Mouse (Mus musculus): ENCODE results near the gene Alpk3.

The Alpk3 gene

DNA sequence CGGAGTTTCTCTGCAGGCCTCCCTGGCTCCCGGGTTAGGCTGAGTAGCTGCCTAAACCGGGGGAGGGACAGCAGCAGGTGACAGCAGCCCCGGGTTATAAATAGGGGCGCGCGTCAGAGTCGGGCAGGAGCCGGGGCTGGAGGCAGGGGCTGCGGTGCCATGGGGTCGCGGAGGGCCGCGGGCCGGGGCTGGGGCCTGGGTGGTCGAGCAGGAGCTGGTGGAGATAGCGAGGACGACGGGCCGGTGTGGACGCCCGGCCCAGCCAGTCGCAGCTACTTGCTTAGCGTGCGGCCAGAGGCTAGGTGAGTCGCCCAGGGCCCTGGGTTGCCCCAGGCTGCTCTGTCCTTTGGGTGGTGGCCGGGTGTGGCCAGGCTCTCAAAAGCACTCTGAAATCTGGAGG is at the start of gene Alpk3:
Alpk3 (plus strand) TSS at position 130 of the 400 bp plus-strand sequence.
- DNase-seq, result no peak

GRCm38 (mm10) chr7:81008285-81008684 is 49.1 kb upstream of the Alpk3 start:
- DNase-seq, result no peak

- no peak for DNase-seq
These were observed 45.8 kb upstream of the Alpk3 start for GRCm38 (mm10) chr7:81011576-81011975.

- DNase-seq, result no peak
These were observed 37.1 kb upstream of the Alpk3 start for GRCm38 (mm10) chr7:81020307-81020706.

DNA sequence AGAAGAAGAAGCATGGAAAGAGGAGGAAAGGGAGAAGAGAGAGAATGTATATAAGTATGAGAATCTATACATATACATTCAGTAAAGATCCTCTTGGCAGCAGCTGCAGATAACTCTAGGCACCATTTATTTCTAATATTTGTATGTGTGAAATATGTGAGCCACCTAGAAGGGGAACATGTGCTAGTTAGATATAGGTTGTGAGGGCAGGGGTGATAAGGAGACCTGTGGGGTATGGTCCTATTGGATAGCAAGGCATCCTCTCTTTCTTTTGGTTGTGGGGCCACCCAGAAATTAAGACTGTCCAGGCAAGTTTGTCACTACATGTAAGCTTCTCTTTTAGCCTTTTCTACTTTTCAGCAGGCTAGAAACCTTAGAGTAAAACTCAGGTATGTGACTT is 34.7 kb upstream of the Alpk3 start:
- DNase-seq, result no peak

DNA sequence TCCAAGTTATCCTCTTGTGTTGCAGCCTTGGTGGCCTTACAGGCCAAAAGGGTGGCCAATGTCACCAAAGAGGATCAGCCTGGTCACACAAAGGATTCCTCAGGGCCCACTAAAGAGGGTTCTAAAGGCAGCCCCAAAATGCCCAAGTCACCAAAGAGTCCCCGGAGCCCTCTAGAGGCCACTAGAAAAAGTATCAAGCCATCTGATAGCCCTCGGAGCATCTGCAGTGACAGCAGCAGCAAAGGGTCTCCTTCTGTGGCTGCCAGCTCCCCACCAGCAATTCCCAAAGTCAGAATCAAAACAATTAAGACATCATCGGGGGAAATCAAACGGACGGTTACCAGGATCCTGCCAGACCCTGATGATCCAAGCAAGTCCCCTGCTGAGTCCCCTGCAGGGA is 33.3 kb upstream of the Alpk3 start:
- DNase-seq, result no peak

- DNase-seq, result no peak
These were observed 32.7 kb upstream of the Alpk3 start for GRCm38 (mm10) chr7:81024651-81025050.

- DNase-seq, result no peak
These were observed 31.6 kb upstream of the Alpk3 start for GRCm38 (mm10) chr7:81025751-81026150.

- DNase-seq, result no peak
These were observed 17.7 kb upstream of the Alpk3 start for GRCm38 (mm10) chr7:81039711-81040110.

DNA sequence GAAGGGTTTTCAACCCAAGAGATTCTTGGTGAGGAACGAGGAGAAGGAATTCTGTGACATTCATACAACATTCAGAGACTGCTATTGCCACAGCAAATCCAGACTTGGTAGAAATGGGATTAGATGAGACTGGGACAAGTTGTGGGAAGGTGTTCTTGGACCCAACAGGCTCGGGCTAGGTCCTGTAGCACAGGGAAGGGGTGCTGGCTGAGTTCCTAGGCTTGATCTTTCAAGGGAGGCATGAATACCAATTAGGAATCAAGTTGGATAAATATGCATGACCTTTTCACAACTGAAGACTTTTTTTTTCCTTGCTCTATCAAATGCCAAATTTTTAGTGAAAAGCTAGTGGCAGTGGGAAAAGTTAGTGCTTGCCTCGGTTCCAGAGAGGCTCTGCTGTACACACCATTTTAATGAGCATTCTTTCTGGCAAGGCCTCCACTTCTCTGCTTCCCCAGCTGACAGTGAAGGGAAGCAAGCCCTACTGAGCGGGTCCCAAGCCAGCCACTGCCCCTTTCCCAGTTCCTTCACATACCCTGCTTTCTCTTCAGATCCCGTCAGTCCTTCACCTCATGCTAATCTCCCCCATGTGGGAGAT is 14.3 kb upstream of the Alpk3 start:
- no peak for DNase-seq

GRCm38 (mm10) chr7:81047847-81048246 is 9.6 kb upstream of the Alpk3 start:
- DNase-seq, result no peak

DNA sequence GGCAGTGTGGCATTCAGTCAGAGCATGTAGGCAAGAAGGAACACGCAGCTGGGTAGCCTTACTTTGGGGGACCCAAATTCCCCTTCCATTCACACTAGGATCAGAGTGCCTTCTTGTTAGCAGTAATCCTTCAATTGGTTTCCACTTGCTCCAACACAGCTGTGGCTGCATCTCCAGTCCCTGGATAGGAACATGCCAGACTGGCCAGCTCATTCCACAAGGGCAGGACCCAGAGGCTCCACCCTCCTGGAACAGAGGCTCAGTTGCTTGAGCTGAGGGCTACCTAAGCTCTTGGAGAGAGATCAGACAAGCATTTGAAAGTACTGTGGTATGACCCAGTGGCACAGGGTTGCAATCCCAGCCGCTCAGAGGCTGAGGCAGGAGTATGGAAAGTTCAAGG is 8.9 kb upstream of the Alpk3 start:
- DNase-seq, result no peak

DNA sequence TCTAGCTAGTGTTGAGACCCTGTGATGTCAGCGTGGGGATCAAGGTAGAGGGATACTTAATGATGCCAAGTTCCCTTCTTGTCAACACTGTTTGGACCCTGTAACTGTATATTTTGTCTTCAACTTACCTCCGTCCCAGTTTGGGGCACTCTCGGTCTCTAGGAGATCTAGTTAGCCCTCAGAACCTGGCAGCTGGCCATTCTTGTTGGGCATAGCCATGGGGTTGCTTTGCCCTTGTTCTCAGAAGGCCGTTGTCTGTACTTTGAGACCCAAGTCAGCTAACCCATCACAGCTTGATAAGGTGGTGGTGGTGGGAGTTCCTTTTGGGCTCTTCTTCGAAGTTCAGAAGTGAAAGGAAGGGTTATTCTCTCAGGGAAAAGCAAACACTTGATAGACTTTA is 7.4 kb upstream of the Alpk3 start:
- no peak for DNase-seq

- no peak for DNase-seq
These were observed 1.6 kb upstream of the Alpk3 start for GRCm38 (mm10) chr7:81055709-81056370.

GRCm38 (mm10) chr7:81057901-81058711 is 706 bp downstream of the Alpk3 start:
- DNase-seq, result no peak

- DNase-seq, result no peak
These were observed 1.3 kb downstream of the Alpk3 start for GRCm38 (mm10) chr7:81058712-81059154.

DNA sequence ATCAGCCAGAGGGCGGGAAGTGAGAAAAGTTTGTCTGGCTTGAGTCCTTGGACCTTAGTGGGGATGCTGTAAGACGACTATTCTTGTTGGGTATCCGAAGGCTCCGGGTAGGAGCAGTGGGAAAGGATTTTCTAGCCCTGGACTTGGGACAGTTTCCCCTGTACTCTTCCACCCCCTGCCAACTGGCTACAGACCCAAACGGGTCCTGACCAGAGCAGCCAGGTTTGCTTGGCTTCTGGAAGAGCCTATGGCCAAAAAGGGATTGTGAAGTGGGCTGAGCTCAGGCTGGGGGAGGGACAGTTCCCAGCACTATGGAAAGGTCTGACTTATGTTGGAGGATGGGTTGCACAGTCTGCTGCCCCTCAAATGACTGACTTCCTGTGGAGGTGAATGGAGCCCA is 2.0 kb downstream of the Alpk3 start:
- no peak for DNase-seq

DNA sequence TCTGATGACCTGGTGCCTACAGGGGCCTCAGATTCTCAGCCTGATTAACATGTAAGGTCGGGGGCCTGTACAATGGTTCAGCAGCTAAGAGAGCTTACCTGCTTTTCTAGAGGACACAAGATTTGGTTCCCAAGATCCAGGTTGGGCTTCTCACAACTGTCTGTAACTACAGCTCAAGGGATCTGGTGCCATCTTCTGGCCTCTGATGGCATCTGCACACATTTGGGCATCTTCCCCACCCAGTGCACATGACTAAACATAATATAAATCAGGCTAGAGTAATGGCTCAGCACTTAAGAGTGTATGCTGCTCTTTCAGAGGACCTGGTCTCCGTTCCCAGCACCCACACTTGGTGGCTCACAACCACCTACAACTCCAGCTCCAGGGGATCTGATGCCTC is 3.5 kb downstream of the Alpk3 start:
- peak; percentile 55 to 57 for DNase-seq

- DNase-seq, result no peak
These were observed 4.5 kb downstream of the Alpk3 start for GRCm38 (mm10) chr7:81061936-81062335.

- no peak for DNase-seq
These were observed 5.9 kb downstream of the Alpk3 start for GRCm38 (mm10) chr7:81063332-81063731.

DNA sequence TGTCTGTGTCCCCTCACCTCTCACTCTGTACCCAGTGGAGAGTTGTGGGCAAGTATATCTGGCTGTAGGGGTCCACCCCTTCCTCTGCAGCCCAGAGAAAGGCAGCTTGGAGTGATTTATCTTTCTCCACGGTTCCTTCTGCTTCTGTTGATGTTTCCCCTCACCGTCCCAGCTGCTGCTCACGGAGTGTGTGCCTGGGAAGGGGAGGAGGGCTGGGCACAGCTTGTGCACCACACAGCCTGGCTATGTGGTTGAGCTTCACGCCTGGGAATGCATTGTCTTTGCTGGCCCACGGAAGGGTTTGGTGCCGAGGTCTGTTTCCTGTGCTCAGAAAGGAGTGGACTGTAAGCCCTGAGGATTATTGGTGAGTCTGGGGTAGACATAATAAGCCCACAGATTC is 9.3 kb downstream of the Alpk3 start:
- DNase-seq, result no peak

GRCm38 (mm10) chr7:81072463-81072862 is 15.1 kb downstream of the Alpk3 start:
- DNase-seq, result no peak

DNA sequence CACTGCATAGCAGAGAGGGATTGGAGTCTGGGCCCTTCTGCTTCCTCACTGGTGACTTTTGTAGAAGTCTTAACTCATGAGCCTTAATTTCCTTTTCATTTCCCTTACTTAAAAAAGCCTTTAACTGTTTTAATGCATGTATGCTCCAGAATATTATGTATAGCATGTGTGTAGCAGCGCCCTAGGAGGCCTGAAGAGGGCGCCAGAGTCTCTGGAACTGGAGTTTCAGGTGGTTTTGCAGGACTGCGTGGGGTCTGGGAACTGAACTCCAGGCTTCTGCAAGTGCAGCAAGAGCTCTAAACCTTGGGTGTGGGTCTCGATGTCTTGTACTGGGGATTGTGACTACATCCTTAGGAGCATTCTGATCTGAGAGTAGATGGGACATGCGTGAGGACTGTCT is 15.9 kb downstream of the Alpk3 start:
- DNase-seq, result peak; percentile 20 to 22

DNA sequence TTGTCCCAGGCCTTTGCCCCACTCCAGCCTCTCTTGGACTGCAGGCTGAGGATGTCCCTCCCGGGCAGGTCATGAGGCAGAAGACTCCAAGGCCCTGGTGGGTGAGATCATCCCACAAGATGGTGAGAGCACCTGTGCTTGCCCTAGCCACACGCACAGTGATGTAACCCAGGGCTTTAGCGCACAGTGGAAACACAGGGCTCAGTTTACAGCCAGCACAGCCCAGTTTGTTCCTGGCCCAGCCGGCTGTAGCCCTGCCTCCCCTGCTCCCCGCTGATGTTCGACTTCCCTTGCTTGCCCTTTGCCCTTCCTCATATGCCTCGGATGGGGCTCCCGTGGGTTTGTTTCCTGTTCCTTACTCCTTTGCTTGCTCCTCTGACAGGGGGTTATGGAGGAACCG is 17.1 kb downstream of the Alpk3 start:
- peak; percentile 44 to 64 for DNase-seq

All from thymus, postnatal 36 days (tissue).